Mouse (Mus musculus): ENCODE results near the gene Iqsec2. TPM values are rescaled to one million over a fixed set of nuclear protein-coding genes. Genes with fewer than 3 reads are reported as not detected.

Iqsec2 gene
- total RNA-seq, 2 experiments from 2014 or later: 66.9 to 69.9 TPM

GRCm38 (mm10) chrX:152235758-152236157 is 91.7 kb downstream of the Iqsec2 start:
- intact Hi-C loops (cut with DNase I): no loop called here
- no peak for DNase-seq

- intact Hi-C loops (cut with DNase I): loop anchor here (5.0 to 10.0 kb wide), 2 partner anchors 64 to 582 kb away; no protein-coding TSS in a partner anchor
- peak in 1 of 2 experiments; percentile 7 for DNase-seq
These were observed 99.1 kb downstream of the Iqsec2 start for GRCm38 (mm10) chrX:152243140-152243539.

GRCm38 (mm10) chrX:152244492-152245189 is 100.6 kb downstream of the Iqsec2 start:
- no peak for DNase-seq

GRCm38 (mm10) chrX:152271189-152271588 is 127.1 kb downstream of the Iqsec2 start:
- DNase-seq: no peak
- intact Hi-C loops (cut with DNase I): no loop called here

More at GRCm38 (mm10) chrX:152244492-152245189, 100.6 kb downstream of the Iqsec2 start:
- intact Hi-C loops (cut with DNase I): loop anchor here (5.0 to 10.0 kb wide), 3 partner anchors 63 to 580 kb away; no protein-coding TSS in a partner anchor

Other genes starting within 250 kb of the Iqsec2 start
- 100 to 1,000 TPM; 160 to 166 TPM for gene Hsd17b10, start 142.4 kb upstream of the Iqsec2 start, total RNA-seq (2021)
- gene Ribc1, start 128.0 kb upstream of the Iqsec2 start, total RNA-seq (2021): under 1 TPM; 0.40 to 0.45 TPM
- 10 to 100 TPM; 40.3 to 42.1 TPM for gene Smc1a, start 127.8 kb upstream of the Iqsec2 start, total RNA-seq (2021)
- gene Kdm5c, start 88.8 kb downstream of the Iqsec2 start, total RNA-seq (2021): 10 to 100 TPM; 41.7 to 55.2 TPM
- gene Kantr, start 183.2 kb downstream of the Iqsec2 start, total RNA-seq (2021): 1 to 10 TPM; 3.1 to 3.6 TPM
- 10 to 100 TPM; 12.6 to 14.2 TPM for gene Tspyl2, start 198.2 kb downstream of the Iqsec2 start, total RNA-seq (2021)
- gene Gpr173, start 224.4 kb downstream of the Iqsec2 start, total RNA-seq (2021): 1 to 10 TPM; 2.3 to 2.4 TPM